Mouse (Mus musculus) embryonic facial prominence, embryonic 10.5 days (tissue): ENCODE measurements around the gene Zdhhc20. TPM values are rescaled to one million over a fixed set of nuclear protein-coding genes. Genes with fewer than 3 reads are reported as not detected.
A peak's percentile ranks its signal among the peaks of the same experiment; 100 is the strongest.
"Not testable (repeated sequence)": the region's sequence is repeated elsewhere in the genome, so short reads cannot be mapped to it uniquely, and the experiment has no call there.

Experiments
- DNase-seq: peaks from one replicate; pipeline ENCODE4 v3.0.0-alpha.2; 2017; ENCODE audit warnings: low spot score
- H3K27ac ChIP-seq: fragments of 300-500 bp; sonication (generic); replicated peaks from 2 replicates; pipeline ENCODE4 v1.5.1; 2016; ENCODE audit warnings: mild to moderate bottlenecking
- H3K27me3 ChIP-seq: fragments of 300-500 bp; sonication (generic); replicated peaks from 2 replicates; pipeline ENCODE4 v1.6.1; 2016; ENCODE audit warnings: low read depth, mild to moderate bottlenecking; ENCODE audit not compliant: poor library complexity, severe bottlenecking
- H3K36me3 ChIP-seq: fragments of 300-500 bp; sonication (generic); replicated peaks from 2 replicates; pipeline ENCODE4 v1.6.1; 2016; ENCODE audit warnings: mild to moderate bottlenecking, moderate library complexity
- H3K4me1 ChIP-seq: fragments of 300-500 bp; sonication (generic); 2 replicates; pipeline ENCODE4 v1.6.1; 2016
- H3K4me3 ChIP-seq: fragments of 300-500 bp; sonication (generic); 2 replicates; pipeline ENCODE4 v1.5.1; 2016; ENCODE audit warnings: mild to moderate bottlenecking, moderate library complexity
- H3K9me3 ChIP-seq: fragments of 300-500 bp; sonication (generic); 2 replicates; pipeline ENCODE4 v1.6.1; 2016; ENCODE audit warnings: mild to moderate bottlenecking
- WGBS: fragments of 180-500 bp; shearing (Covaris S2); methylation state at CpG from one replicate; pipeline ENCODE4 v1.1.7; 2016; 5-methylcytosine and 5-hydroxymethylcytosine counted together
- polyA plus RNA-seq: library from polyadenylated mRNA; unstranded; fragments of >200 nt; fragmentation: Nextera tagmentation; extraction: Ambion mirVana; gene quantifications from 2 replicates; pipeline ENCODE4 v1.2.1, GENCODE M21; 2016

The Zdhhc20 gene
- polyA plus RNA-seq, 1 experiment from 2014 or later: 52.6 TPM

- DNase-seq: no peak
- H3K36me3 ChIP-seq: peaks cover 78% of the 10 kb centered on the region
- no peaks in the 10 kb centered on the region for H3K9me3 ChIP-seq
- no peaks in the 10 kb centered on the region for H3K27me3 ChIP-seq
- no peak overlapping the region for H3K4me3 ChIP-seq
- H3K27ac ChIP-seq: no peak overlapping the region
- WGBS: 92% methylated on average over 2 of the region's 2 CpGs
- H3K4me1 ChIP-seq: no peaks in the 10 kb centered on the region
These were observed 41.4 kb downstream of the Zdhhc20 start for GRCm38 (mm10) chr14:57848646-57849045.

- not testable (repeated sequence) for DNase-seq, H3K4me3 ChIP-seq, H3K27me3 ChIP-seq, H3K4me1 ChIP-seq, H3K27ac ChIP-seq, H3K9me3 ChIP-seq
- WGBS: 80% methylated on average over 5 of the region's 5 CpGs
- peaks cover 75% of the 10 kb centered on the region for H3K36me3 ChIP-seq
These were observed 42.0 kb downstream of the Zdhhc20 start for GRCm38 (mm10) chr14:57848061-57848460.

- H3K36me3 ChIP-seq: peaks cover 78% of the 10 kb centered on the region
- no peak for DNase-seq
These were observed 45.5 kb downstream of the Zdhhc20 start for GRCm38 (mm10) chr14:57844535-57844934.

GRCm38 (mm10) chr14:57835157-57835556 is 54.9 kb downstream of the Zdhhc20 start:
- Histone ChIP-seq H3K27me3 (no peaks in the 10 kb centered on the region), H3K27ac (no peak overlapping the region), H3K4me1 (no peaks in the 10 kb centered on the region), H3K4me3 (no peak overlapping the region), H3K9me3 (no peaks in the 10 kb centered on the region), H3K36me3 (peaks cover 63% of the 10 kb centered on the region)
- no peak for DNase-seq
- 94% methylated on average over 10 of the region's 10 CpGs for WGBS

More at GRCm38 (mm10) chr14:57844535-57844934, 45.5 kb downstream of the Zdhhc20 start:
- H3K4me1 ChIP-seq: no peaks in the 10 kb centered on the region
- H3K4me3 ChIP-seq: no peak overlapping the region
- WGBS: 93% methylated on average over 3 of the region's 3 CpGs
- no peak overlapping the region for H3K27ac ChIP-seq
- H3K27me3 ChIP-seq: no peaks in the 10 kb centered on the region
- no peaks in the 10 kb centered on the region for H3K9me3 ChIP-seq

- DNase-seq: no peak
- 95% methylated on average over 2 of the region's 2 CpGs for WGBS
- no peak overlapping the region for H3K27ac ChIP-seq
- H3K4me1 ChIP-seq: no peaks in the 10 kb centered on the region
- no peaks in the 10 kb centered on the region for H3K9me3 ChIP-seq
- no peak overlapping the region for H3K4me3 ChIP-seq
- peaks cover 51% of the 10 kb centered on the region for H3K36me3 ChIP-seq
- no peaks in the 10 kb centered on the region for H3K27me3 ChIP-seq
These were observed 56.5 kb downstream of the Zdhhc20 start for GRCm38 (mm10) chr14:57833526-57833925.

- peak overlapping the region; percentile 92 for H3K4me3 ChIP-seq
- 86% methylated on average over 1 of the region's 1 CpGs for WGBS
- H3K9me3 ChIP-seq: no peaks in the 10 kb centered on the region
- peak overlapping the region; percentile 98; the same call in 1 of the 2 replicates for H3K27ac ChIP-seq
- peaks cover 20% of the 10 kb centered on the region for H3K36me3 ChIP-seq
- no peak for DNase-seq
- no peaks in the 10 kb centered on the region for H3K27me3 ChIP-seq
- H3K4me1 ChIP-seq: peaks cover 18% of the 10 kb centered on the region
These were observed 62.8 kb downstream of the Zdhhc20 start for GRCm38 (mm10) chr14:57827284-57827683.

- Histone ChIP-seq H3K36me3 (peaks cover 32% of the 10 kb centered on the region), H3K9me3 (no peaks in the 10 kb centered on the region), H3K4me1 (peaks cover 18% of the 10 kb centered on the region), H3K4me3 (peak within 1 kb of the TSS; percentile 92), H3K27me3 (no peaks in the 10 kb centered on the region), H3K27ac (peak within 1 kb of the TSS; percentile 98)
- DNase-seq: peak; percentile 95
- WGBS: under 1% methylated on average over 96 of the region's 96 CpGs
These were observed 64.0 kb downstream of the Zdhhc20 start, which contains the start of the genes Ska3 and Mrpl57 for GRCm38 (mm10) chr14:57825788-57826751. Gene Ska3 (minus strand): TSS chr14:57826185. Gene Mrpl57 (plus strand): TSS chr14:57826234.

- 91% methylated on average over 4 of the region's 4 CpGs for WGBS
- Histone ChIP-seq H3K9me3 (no peaks in the 10 kb centered on the region), H3K27me3 (no peaks in the 10 kb centered on the region), H3K36me3 (peaks cover 82% of the 10 kb centered on the region), H3K27ac (no peak overlapping the region), H3K4me3 (no peak overlapping the region), H3K4me1 (peaks cover 7% of the 10 kb centered on the region)
- DNase-seq: no peak
These were observed 69.2 kb downstream of the Zdhhc20 start for GRCm38 (mm10) chr14:57820839-57821238.

- H3K4me1 ChIP-seq: no peaks in the 10 kb centered on the region
- H3K27ac ChIP-seq: no peak overlapping the region
- H3K36me3 ChIP-seq: peaks cover 98% of the 10 kb centered on the region
- H3K4me3 ChIP-seq: no peak overlapping the region
- 0 out of 2 replicates have a peak, but pooled peaks cover 3% of the 10 kb centered on the region for H3K9me3 ChIP-seq
- no peak for DNase-seq
- H3K27me3 ChIP-seq: no peaks in the 10 kb centered on the region
- WGBS: 95% methylated on average over 5 of the region's 5 CpGs
These were observed 78.2 kb downstream of the Zdhhc20 start for GRCm38 (mm10) chr14:57811844-57812243.

- Histone ChIP-seq H3K36me3 (peaks cover 98% of the 10 kb centered on the region), H3K27ac (no peak overlapping the region), H3K27me3 (no peaks in the 10 kb centered on the region), H3K4me3 (no peak overlapping the region), H3K9me3 (0 out of 2 replicates have a peak, but pooled peaks cover 3% of the 10 kb centered on the region), H3K4me1 (no peaks in the 10 kb centered on the region)
- WGBS: 88% methylated on average over 2 of the region's 2 CpGs
- no peak for DNase-seq
These were observed 79.2 kb downstream of the Zdhhc20 start for GRCm38 (mm10) chr14:57810886-57811285.

GRCm38 (mm10) chr14:57808558-57808957 is 81.5 kb downstream of the Zdhhc20 start:
- 76% methylated on average over 5 of the region's 5 CpGs for WGBS
- H3K4me1 ChIP-seq: no peaks in the 10 kb centered on the region
- no peak overlapping the region for H3K27ac ChIP-seq
- H3K36me3 ChIP-seq: peaks cover 99% of the 10 kb centered on the region
- DNase-seq: no peak
- H3K9me3 ChIP-seq: no peaks in the 10 kb centered on the region
- no peak overlapping the region for H3K4me3 ChIP-seq
- H3K27me3 ChIP-seq: no peaks in the 10 kb centered on the region

GRCm38 (mm10) chr14:57803731-57804130 is 86.3 kb downstream of the Zdhhc20 start:
- Histone ChIP-seq H3K4me1 (peaks cover 17% of the 10 kb centered on the region), H3K36me3 (peaks cover 86% of the 10 kb centered on the region), H3K4me3 (no peak overlapping the region), H3K9me3 (no peaks in the 10 kb centered on the region), H3K27me3 (no peaks in the 10 kb centered on the region), H3K27ac (no peak overlapping the region)
- no peak for DNase-seq
- 88% methylated on average over 4 of the region's 4 CpGs for WGBS
